Mouse (Mus musculus) ES-E14 (cell line): ENCODE measurements around the gene Tns3.

Source experiments
- CHD2 ChIP-seq: IDR thresholded peaks from 2 replicates; pipeline ENCODE4 v1.6.1; 2014; ENCODE audit warnings: mild to moderate bottlenecking, low read depth, low read length, inconsistent platforms
- HCFC1 ChIP-seq: IDR thresholded peaks from 2 replicates; pipeline ENCODE4 v1.6.1; 2012; ENCODE audit warnings: low read length, inconsistent platforms, borderline replicate concordance; ENCODE audit not compliant: insufficient read depth
- MAFK ChIP-seq: IDR thresholded peaks from 2 replicates; pipeline ENCODE4 v1.6.1; 2014; ENCODE audit warnings: mild to moderate bottlenecking, low read depth, low read length, inconsistent platforms; ENCODE audit not compliant: insufficient read depth
- ZC3H11A ChIP-seq: IDR thresholded peaks from 2 replicates; pipeline ENCODE4 v1.6.1; 2012; ENCODE audit warnings: low read depth, mild to moderate bottlenecking, inconsistent platforms, low read length, borderline replicate concordance
- ZNF384 ChIP-seq: IDR thresholded peaks from 2 replicates; pipeline ENCODE4 v1.6.1; 2012; ENCODE audit warnings: low read depth, low read length, inconsistent platforms

DNA sequence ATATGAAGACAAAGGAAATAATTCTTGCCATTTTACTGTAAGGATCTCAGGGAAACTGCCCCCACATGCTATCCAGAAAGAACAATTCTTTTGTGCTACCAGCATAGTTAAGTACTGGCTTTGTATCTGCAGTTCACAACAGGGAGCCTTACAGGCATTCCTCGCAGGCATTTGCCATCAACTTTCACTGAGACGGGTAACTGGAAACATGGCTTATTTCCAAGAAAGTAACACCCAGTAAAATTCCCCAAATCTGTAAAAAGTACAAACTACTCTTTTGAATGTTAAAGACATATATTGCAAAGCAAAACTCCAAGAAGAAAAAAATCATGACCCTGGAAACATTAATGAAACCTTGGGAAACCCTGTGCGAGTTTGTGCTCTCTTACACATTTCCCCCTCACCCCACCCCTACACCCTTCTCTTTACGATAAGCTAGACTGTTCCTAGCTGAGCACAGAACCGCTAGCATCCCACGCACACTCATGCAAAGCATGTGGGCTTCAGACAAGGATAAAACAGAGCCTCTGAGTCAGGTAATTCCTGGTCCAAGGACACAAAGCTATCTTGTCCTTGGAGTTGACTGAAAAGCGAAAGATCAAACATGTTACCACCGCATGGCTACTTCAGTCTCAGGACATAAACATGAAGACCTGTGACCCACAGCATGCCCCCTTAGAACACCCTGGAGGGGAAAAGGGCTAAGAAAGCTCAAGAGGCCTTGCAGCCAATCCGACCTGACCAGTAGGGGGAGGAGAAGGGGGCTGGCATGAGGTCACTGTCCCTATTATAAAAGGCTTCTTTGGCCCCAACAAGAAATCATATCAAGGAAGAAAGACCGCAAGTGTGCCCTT, 11.3 kb downstream of the Tns3 start:
- TF ChIP-seq ZNF384 (no peak), ZC3H11A (no peak), HCFC1 (no peak), CHD2 (no peak), MAFK (no peak)
